In the genomic region with DNA sequence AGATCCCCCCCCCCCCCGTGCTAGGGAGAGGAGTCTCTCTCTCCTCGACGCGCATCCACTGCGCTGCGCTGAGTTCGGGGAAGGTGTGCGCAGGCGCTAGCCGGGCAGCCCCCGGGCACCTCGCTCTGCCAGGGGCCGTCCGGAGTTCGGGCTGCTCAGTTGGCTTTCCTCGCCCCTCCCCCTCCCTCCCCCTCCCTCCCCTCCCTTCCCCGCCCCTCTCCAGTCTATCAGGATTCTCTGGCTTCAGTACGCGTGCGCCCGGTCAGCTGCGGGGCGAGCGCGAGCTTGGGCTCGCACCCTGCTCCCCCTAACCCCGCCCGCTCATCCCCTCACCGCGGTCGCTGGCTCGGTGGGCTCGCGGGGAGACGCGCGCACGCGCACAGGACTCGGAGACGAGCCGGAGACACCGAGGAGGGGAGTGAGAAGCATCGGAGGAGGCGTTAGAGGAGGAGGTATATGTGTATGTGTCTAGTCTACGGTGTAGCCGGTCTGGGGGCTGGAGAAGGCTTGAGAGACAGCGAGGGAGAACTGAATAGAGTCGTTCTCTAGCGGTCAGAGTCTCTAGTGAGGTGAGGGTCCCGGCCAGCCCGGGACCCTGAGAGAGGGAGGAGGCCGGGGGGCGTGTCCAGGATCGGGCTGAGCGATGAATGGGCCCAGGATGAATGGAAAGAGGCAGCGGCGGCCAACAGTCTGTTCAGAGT, we compare ENCODE assay signal across 8 mouse cellular contexts. TPM values are rescaled to one million over a fixed set of nuclear protein-coding genes. Genes with fewer than 3 reads are reported as not detected.
DNase-seq lines count a peak whose midpoint lies in the region; ATAC-seq and TF ChIP-seq lines count a peak whose summit lies in the region.

No protein-coding gene starts in this region.

- H3K4me1 ChIP-seq in embryonic facial prominence, embryonic 10.5 days = 0 out of 2 replicates have a peak, but pooled peaks cover 2% of the 10 kb centered on the region
- no peaks in the 10 kb centered on the region for H3K4me1 ChIP-seq in limb, embryonic 11.5 days (ENCODE audit: control insufficient read depth, insufficient read depth, low read length)
- H3K4me1 ChIP-seq in midbrain, postnatal 0 days (ENCODE audit: insufficient read depth, low read length) = no peaks in the 10 kb centered on the region

- peak overlapping the region; percentile 46 for H3K4me2 ChIP-seq in limb, embryonic 11.5 days (ENCODE audit: low read depth, severe bottlenecking)
- H3K4me2 ChIP-seq in midbrain, postnatal 0 days (ENCODE audit: low read depth, low read length, poor library complexity, severe bottlenecking) = peak overlapping the region; percentile 42

- ATAC-seq in limb, embryonic 11.5 days (ENCODE audit: insufficient number of reproducible peaks, low FRiP score, low TSS enrichment, low read depth) = peak; percentile 94
- ATAC-seq in midbrain, postnatal 0 days (ENCODE audit: low FRiP score) = peak; percentile 95

- H3K27me3 ChIP-seq in embryonic facial prominence, embryonic 10.5 days (replicated peaks; ENCODE audit: low read depth, poor library complexity, severe bottlenecking) = 0 out of 2 replicates have a peak, but pooled peaks cover 2% of the 10 kb centered on the region
- no peaks in the 10 kb centered on the region for H3K27me3 ChIP-seq in limb, embryonic 11.5 days (ENCODE audit: control insufficient read depth, insufficient read depth, low read length)
- H3K27me3 ChIP-seq in midbrain, postnatal 0 days (ENCODE audit: insufficient read depth, low read length) = no peaks in the 10 kb centered on the region

- H3K4me3 ChIP-seq in embryonic facial prominence, embryonic 10.5 days = peak overlapping the region; percentile 58
- H3K4me3 ChIP-seq in limb, embryonic 11.5 days (ENCODE audit: low read depth, low read length) = peak overlapping the region; percentile 47
- peak overlapping the region; percentile 47 for H3K4me3 ChIP-seq in midbrain, postnatal 0 days (ENCODE audit: low read depth, low read length)

- H3K36me3 ChIP-seq in embryonic facial prominence, embryonic 10.5 days (replicated peaks) = no peaks in the 10 kb centered on the region
- no peaks in the 10 kb centered on the region for H3K36me3 ChIP-seq in limb, embryonic 11.5 days (ENCODE audit: control insufficient read depth, insufficient read depth, low read length)
- no peaks in the 10 kb centered on the region for H3K36me3 ChIP-seq in midbrain, postnatal 0 days (ENCODE audit: insufficient read depth, low read length)

- 21% methylated on average over 56 of the region's 58 CpGs for WGBS in embryonic facial prominence, embryonic 10.5 days
- 12% methylated on average over 43 of the region's 58 CpGs for whole genome bisulfite sequencing in limb, embryonic 11.5 days
- WGBS in midbrain, postnatal 0 days = 22% methylated on average over 46 of the region's 58 CpGs

- H3K9me3 ChIP-seq in embryonic facial prominence, embryonic 10.5 days = no peaks in the 10 kb centered on the region
- H3K9me3 ChIP-seq in limb, embryonic 11.5 days (ENCODE audit: control insufficient read depth, low read length) = no peaks in the 10 kb centered on the region
- H3K9me3 ChIP-seq in midbrain, postnatal 0 days (ENCODE audit: low read length) = no peaks in the 10 kb centered on the region

- peak overlapping the region; percentile 79 for H3K27ac ChIP-seq in embryonic facial prominence, embryonic 10.5 days (replicated peaks)
- H3K27ac ChIP-seq in limb, embryonic 11.5 days (replicated peaks; ENCODE audit: low read depth, low read length) = peak overlapping the region; percentile 68; the same call in 1 of the 2 replicates
- peak overlapping the region; percentile 90 for H3K27ac ChIP-seq in midbrain, postnatal 0 days (ENCODE audit: low read depth, low read length)

- DNase-seq in kidney, adult 11 months = peak; percentile 6
- DNase-seq in kidney, adult 8-10 months = no peak
- peak; percentile 92 for DNase-seq in embryonic facial prominence, embryonic 10.5 days (ENCODE audit: low spot score)
- peak; percentile 92 for DNase-seq in heart, adult 11 months
- peak; percentile 25 for DNase-seq in kidney, adult 18-20 months
- peak; percentile 84 for DNase-seq in limb, embryonic 11.5 days (ENCODE audit: low spot score)
- peak; percentile 93 for DNase-seq in midbrain, postnatal 0 days (ENCODE audit: low spot score)
- peak; percentile 83 for DNase-seq in testis, postnatal 10 days (ENCODE audit: low spot score)

- no peak for TF ChIP-seq CTCF in midbrain, postnatal 0 days (IDR thresholded peaks at IDR 0.05)

- H3K9ac ChIP-seq in limb, embryonic 11.5 days (ENCODE audit: low read length) = peak overlapping the region; percentile 59; the same call in 1 of the 2 replicates
- H3K9ac ChIP-seq in midbrain, postnatal 0 days (replicated peaks; ENCODE audit: low read length, poor library complexity, severe bottlenecking) = peak overlapping the region; percentile 65

RNA-seq across cellular contexts. Expression of a gene that starts 28.5 kb away (rescaled TPM):
- 7.5 and 8.6 TPM in 2 replicates for polyA plus RNA-seq in embryonic facial prominence, embryonic 10.5 days (2016; fragmentation: Nextera tagmentation; extraction: Ambion mirVana)
- polyA plus RNA-seq in limb, embryonic 11.5 days (2014; fragmentation: Nextera tagmentation; extraction: Ambion mirVana) = 6.5 and 7.6 TPM in 2 replicates
- total RNA-seq in midbrain, postnatal 0 days (2014; rRNA removed) = 74.5 and 80.0 TPM in 2 replicates
- polyA plus RNA-seq in midbrain, postnatal 0 days (2015; fragmentation: Nextera tagmentation; extraction: Ambion mirVana) = 12.6 and 15.2 TPM in 2 replicates

Comparison
In these comparisons a context has a peak if more than half of its experiments do, and no peak if none do; other contexts are left out.
1. DNase-seq: peak in kidney, adult 11 months (single experiment), embryonic facial prominence, embryonic 10.5 days (single experiment), heart, adult 11 months (single experiment), kidney, adult 18-20 months (single experiment), limb, embryonic 11.5 days (single experiment), midbrain, postnatal 0 days (single experiment) and testis, postnatal 10 days (single experiment); none in kidney, adult 8-10 months (0 of 2).
2. Peak in every context shown above with its lines, with median percentiles within 50 percentile points of each other: H3K27ac ChIP-seq and H3K4me3 ChIP-seq.